ENCODE assay signal across 9 mouse cellular contexts in the genomic region with DNA sequence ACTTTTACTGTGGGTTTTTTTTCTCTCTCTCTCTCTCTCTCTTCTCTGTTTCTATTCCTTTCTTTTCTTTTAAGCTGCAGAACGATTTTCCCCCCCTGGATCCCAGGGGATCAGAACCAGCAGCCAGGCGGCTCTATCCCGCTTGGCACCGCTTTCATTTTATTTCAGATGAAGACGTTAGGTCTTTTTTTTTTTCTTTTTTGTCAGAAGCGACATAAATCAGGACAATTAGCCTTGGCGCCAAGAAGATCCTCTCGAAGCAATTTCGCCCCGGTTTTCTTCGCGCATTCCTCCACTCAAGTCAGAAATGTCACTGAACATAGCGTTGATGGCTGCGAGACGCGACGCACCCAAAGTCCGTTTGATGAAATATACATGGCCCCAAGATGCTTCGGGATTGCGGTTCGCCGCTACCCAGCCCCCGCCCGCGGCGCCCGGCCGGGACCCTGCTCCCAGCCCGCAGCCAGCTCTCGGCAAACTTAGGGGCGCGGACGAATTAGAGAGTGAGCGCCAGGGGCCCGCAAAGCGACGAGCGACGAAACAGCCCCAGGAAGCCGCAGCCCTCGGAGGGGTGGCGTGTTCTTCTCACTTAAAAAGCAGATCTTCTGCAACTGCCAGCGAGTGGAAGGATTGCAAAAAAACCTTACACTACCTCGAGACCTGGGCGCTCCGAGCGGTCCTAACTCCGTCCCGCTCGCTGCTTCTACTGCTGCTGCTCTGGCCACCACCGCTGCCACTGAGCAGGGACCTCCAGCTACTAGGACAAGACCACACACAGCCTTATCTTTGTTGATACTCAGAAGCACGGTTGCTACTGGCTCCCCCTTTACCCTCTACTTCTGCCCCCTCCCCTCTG. TPM values are rescaled to one million over a fixed set of nuclear protein-coding genes. Genes with fewer than 3 reads are reported as not detected.
DNase-seq lines count a peak whose midpoint lies in the region; ATAC-seq and TF ChIP-seq lines count a peak whose summit lies in the region.
"Had no signal": no experiment of that assay in that cellular context is flagged by ENCODE, and none has a peak within 500 bp of the region (broad histone marks: within the 10 kb centered on the region; RNA-seq: fewer than 3 reads in every experiment).

A gene (minus strand): TSS at position 806 of the 856 bp plus-strand sequence.

- DNase-seq in heart, postnatal 36 days, result no peak
- peak; percentile 41 for DNase-seq in ZHBTc4 (ENCODE audit: low read depth, low spot score)
- peak; percentile 70 for DNase-seq in hindbrain, embryonic 11.5 days (ENCODE audit: low spot score)
- peak; percentile 43 to 49 for DNase-seq in left cerebral cortex, postnatal 36 days (ENCODE audit: low spot score in 2 of 2)
- DNase-seq in midbrain, postnatal 0 days (ENCODE audit: low spot score), result peak; percentile 73
- DNase-seq in ovary, postnatal 14 days (ENCODE audit: low spot score), result no peak

- no peaks in the 10 kb centered on the region for H3K4me1 ChIP-seq in heart, embryonic 12.5 days (replicated peaks)
- no peaks in the 10 kb centered on the region for H3K4me1 ChIP-seq in embryonic facial prominence, embryonic 12.5 days
- H3K4me1 ChIP-seq in hindbrain, embryonic 11.5 days (replicated peaks; ENCODE audit: control insufficient read depth, insufficient read depth, low read length), result no peaks in the 10 kb centered on the region
- no peaks in the 10 kb centered on the region for H3K4me1 ChIP-seq in midbrain, postnatal 0 days (ENCODE audit: insufficient read depth, low read length)

- H3K27ac ChIP-seq in heart, embryonic 12.5 days (ENCODE audit: poor library complexity, severe bottlenecking), result no peak within 1 kb of the TSS
- H3K27ac ChIP-seq in embryonic facial prominence, embryonic 12.5 days, result no peak within 1 kb of the TSS
- H3K27ac ChIP-seq in hindbrain, embryonic 11.5 days (ENCODE audit: low read depth, low read length), result 0 out of 2 replicates have a peak within 1 kb of the TSS, but pooled peaks have one; percentile 30
- H3K27ac ChIP-seq in midbrain, postnatal 0 days (ENCODE audit: low read depth, low read length), result peak within 1 kb of the TSS; percentile 80

- TF ChIP-seq CTCF in midbrain, postnatal 0 days (IDR thresholded peaks at IDR 0.05), result no peak; the same call in 1 of the 2 replicates

- no peaks in the 10 kb centered on the region for H3K36me3 ChIP-seq in heart, embryonic 12.5 days
- no peaks in the 10 kb centered on the region for H3K36me3 ChIP-seq in embryonic facial prominence, embryonic 12.5 days
- no peaks in the 10 kb centered on the region for H3K36me3 ChIP-seq in hindbrain, embryonic 11.5 days (ENCODE audit: control insufficient read depth, insufficient read depth, low read length)
- no peaks in the 10 kb centered on the region for H3K36me3 ChIP-seq in midbrain, postnatal 0 days (ENCODE audit: insufficient read depth, low read length)

- intact Hi-C loops in heart, postnatal 36 days (cut with DNase I), result no loop called here
- intact Hi-C loops in left cerebral cortex, postnatal 36 days (cut with DNase I), result loop anchor here (2.0 to 5.0 kb wide), 5 partner anchors 107 to 924 kb away; a partner anchor contains a TSS

- H3K4me3 ChIP-seq in heart, embryonic 12.5 days, result peak within 1 kb of the TSS; percentile 77
- H3K4me3 ChIP-seq in embryonic facial prominence, embryonic 12.5 days, result peak within 1 kb of the TSS; percentile 63
- H3K4me3 ChIP-seq in hindbrain, embryonic 11.5 days (ENCODE audit: low read depth, low read length), result peak within 1 kb of the TSS; percentile 65
- peak within 1 kb of the TSS; percentile 94 for H3K4me3 ChIP-seq in midbrain, postnatal 0 days (ENCODE audit: low read depth, low read length)

- peak within 1 kb of the TSS; percentile 100 for H3K4me2 ChIP-seq in heart, embryonic 12.5 days
- H3K4me2 ChIP-seq in embryonic facial prominence, embryonic 12.5 days (replicated peaks), result peak within 1 kb of the TSS; percentile 89
- H3K4me2 ChIP-seq in hindbrain, embryonic 11.5 days (replicated peaks; ENCODE audit: low read depth, low read length), result peak within 1 kb of the TSS; percentile 100
- peak within 1 kb of the TSS; percentile 84 for H3K4me2 ChIP-seq in midbrain, postnatal 0 days (ENCODE audit: low read depth, low read length, poor library complexity, severe bottlenecking)

- H3K9ac ChIP-seq in heart, embryonic 12.5 days, result peak within 1 kb of the TSS; percentile 71
- peak within 1 kb of the TSS; percentile 51 for H3K9ac ChIP-seq in embryonic facial prominence, embryonic 12.5 days
- peak within 1 kb of the TSS; percentile 59 for H3K9ac ChIP-seq in hindbrain, embryonic 11.5 days (ENCODE audit: low read depth, low read length)
- peak within 1 kb of the TSS; percentile 82 for H3K9ac ChIP-seq in midbrain, postnatal 0 days (replicated peaks; ENCODE audit: low read length, poor library complexity, severe bottlenecking)

- H3K9me3 ChIP-seq in heart, embryonic 12.5 days (replicated peaks), result no peaks in the 10 kb centered on the region
- H3K9me3 ChIP-seq in embryonic facial prominence, embryonic 12.5 days, result no peaks in the 10 kb centered on the region
- no peaks in the 10 kb centered on the region for H3K9me3 ChIP-seq in hindbrain, embryonic 11.5 days (ENCODE audit: control insufficient read depth, low read length)
- H3K9me3 ChIP-seq in midbrain, postnatal 0 days (ENCODE audit: low read length), result no peaks in the 10 kb centered on the region

- under 1% methylated on average over 52 of the region's 52 CpGs for WGBS in heart, embryonic 12.5 days
- under 1% methylated on average over 52 of the region's 52 CpGs for WGBS in embryonic facial prominence, embryonic 12.5 days
- under 1% methylated on average over 52 of the region's 52 CpGs for WGBS in hindbrain, embryonic 11.5 days
- under 1% methylated on average over 52 of the region's 52 CpGs for WGBS in midbrain, postnatal 0 days

- ATAC-seq in heart, embryonic 12.5 days (ENCODE audit: insufficient number of reproducible peaks, low FRiP score), result 0 out of 2 replicates have a peak, but pooled peaks have one; percentile 18
- ATAC-seq in embryonic facial prominence, embryonic 12.5 days (ENCODE audit: insufficient number of reproducible peaks, insufficient read depth, low FRiP score, low TSS enrichment), result peak; percentile 71
- ATAC-seq in hindbrain, embryonic 11.5 days (ENCODE audit: low FRiP score), result peak; percentile 58
- ATAC-seq in midbrain, postnatal 0 days (ENCODE audit: low FRiP score), result peak; percentile 58

- H3K27me3 ChIP-seq in heart, embryonic 12.5 days (replicated peaks), result peaks cover 23% of the 10 kb centered on the region
- H3K27me3 ChIP-seq in embryonic facial prominence, embryonic 12.5 days, result peaks cover 4% of the 10 kb centered on the region; the same call in 1 of the 2 replicates
- no peaks in the 10 kb centered on the region for H3K27me3 ChIP-seq in hindbrain, embryonic 11.5 days (ENCODE audit: control insufficient read depth, insufficient read depth, low read length)
- H3K27me3 ChIP-seq in midbrain, postnatal 0 days (ENCODE audit: insufficient read depth, low read length), result no peaks in the 10 kb centered on the region
- H3K27me3 ChIP-seq: CH12.LX had no signal

RNA-seq across cellular contexts. Expression of the gene that starts here (rescaled TPM):
- 0.26 and 0.28 TPM in 2 replicates for polyA plus RNA-seq in heart, embryonic 12.5 days (2016; fragmentation: Nextera tagmentation; extraction: Ambion mirVana)
- under 1 TPM in 1 of 2 experiments, not detected in 1; 0.25 TPM for total RNA-seq in heart, postnatal 36 days (2021)
- polyA plus RNA-seq in embryonic facial prominence, embryonic 12.5 days (2016; fragmentation: Nextera tagmentation; extraction: Ambion mirVana), result 4.1 and 6.0 TPM in 2 replicates
- polyA plus RNA-seq in hindbrain, embryonic 11.5 days (2014; fragmentation: Nextera tagmentation; extraction: Ambion mirVana), result 3.8 and 7.1 TPM in 2 replicates
- total RNA-seq in left cerebral cortex, postnatal 36 days (2021), result 10 to 100 TPM; 29.2 to 38.1 TPM
- total RNA-seq in midbrain, postnatal 0 days (2014; rRNA removed), result 56.9 and 70.3 TPM in 2 replicates
- polyA plus RNA-seq in midbrain, postnatal 0 days (2015; fragmentation: Nextera tagmentation; extraction: Ambion mirVana), result 37.0 and 54.2 TPM in 2 replicates
- total RNA-seq: CH12.LX had no signal

Comparison
In these comparisons a context has a peak if more than half of its experiments do, and no peak if none do; other contexts are left out.
1. RNA of the gene that starts here (total RNA-seq): 56.9 to 70.3 TPM in midbrain, postnatal 0 days and 29.2 to 38.1 TPM in left cerebral cortex, postnatal 36 days; 0.25 TPM in heart, postnatal 36 days; every median in the first group is over 10 times any median in the second.
2. Peak in ATAC-seq, H3K4me3 ChIP-seq, H3K9ac ChIP-seq and H3K4me2 ChIP-seq in heart, embryonic 12.5 days; RNA of the gene not detected or under 1 TPM.
3. ATAC-seq: peak in every context shown above with its lines; median percentile 71 in embryonic facial prominence, embryonic 12.5 days; 58 in hindbrain, embryonic 11.5 days; 58 in midbrain, postnatal 0 days; 18 in heart, embryonic 12.5 days.
4. H3K27ac ChIP-seq: peak in hindbrain, embryonic 11.5 days (single experiment) and midbrain, postnatal 0 days (single experiment); none in heart, embryonic 12.5 days (single experiment) and embryonic facial prominence, embryonic 12.5 days (single experiment).
5. DNase-seq: peak in ZHBTc4 (single experiment), hindbrain, embryonic 11.5 days (single experiment), left cerebral cortex, postnatal 36 days (2 of 2) and midbrain, postnatal 0 days (single experiment); none in heart, postnatal 36 days (0 of 2) and ovary, postnatal 14 days (single experiment).
6. Peak in every context shown above with its lines, with median percentiles within 50 percentile points of each other: H3K4me2 ChIP-seq, H3K4me3 ChIP-seq and H3K9ac ChIP-seq.